Mouse (Mus musculus): ENCODE measurements at regions not wholly inside any gene's neighbourhood (a gene's known extent, or its start where the extent isn't known, plus 50 kb on each side); places are given as distances from the start of the nearest gene placed in this dataset.

- TF ChIP-seq CTCF (conservative IDR thresholded peaks at IDR 0.05; ENCODE audit: low read length) = no peak
- TF ChIP-seq NANOG (IDR thresholded peaks at IDR 0.05; ENCODE audit: borderline replicate concordance, low read length) = no peak
Observed at GRCm38 (mm10) chr2:7622716-7623285, 113.4 kb upstream of the Celf2 start.

All from E14TG2a.4 (cell line).